Mouse (Mus musculus): Measurements from ENCODE around the gene Scel.

Gene Scel

GRCm38 (mm10) chr14:103509544-103509943 is 3.6 kb upstream of the Scel start:
- in situ Hi-C loops (cut with MboI, MseI): no loop called here

- in situ Hi-C loops (cut with MboI, MseI): no loop called here
These were observed 300 bp downstream of the Scel start for GRCm38 (mm10) chr14:103513473-103513811.

GRCm38 (mm10) chr14:103515419-103515818 is 2.3 kb downstream of the Scel start:
- in situ Hi-C loops (cut with MboI, MseI): no loop called here

GRCm38 (mm10) chr14:103526286-103526685 is 13.1 kb downstream of the Scel start:
- in situ Hi-C loops (cut with MboI, MseI): no loop called here

GRCm38 (mm10) chr14:103529733-103530367 is 16.7 kb downstream of the Scel start:
- in situ Hi-C loops (cut with MboI, MseI): no loop called here

- in situ Hi-C loops (cut with MboI, MseI): no loop called here
These were observed 18.7 kb downstream of the Scel start for GRCm38 (mm10) chr14:103531722-103532341.

GRCm38 (mm10) chr14:103535511-103536024 is 22.4 kb downstream of the Scel start:
- in situ Hi-C loops (cut with MboI, MseI): loop anchor here (5.0 kb wide), 1 partner anchor 523 kb away; no protein-coding TSS in a partner anchor

GRCm38 (mm10) chr14:103536334-103536733 is 23.2 kb downstream of the Scel start:
- in situ Hi-C loops (cut with MboI, MseI): loop anchor here (5.0 kb wide), 1 partner anchor 524 kb away; no protein-coding TSS in a partner anchor

- in situ Hi-C loops (cut with MboI, MseI): loop anchor here (5.0 kb wide), 1 partner anchor 525 kb away; no protein-coding TSS in a partner anchor
These were observed 24.4 kb downstream of the Scel start for GRCm38 (mm10) chr14:103537355-103538056.

GRCm38 (mm10) chr14:103539796-103540195 is 26.7 kb downstream of the Scel start:
- in situ Hi-C loops (cut with MboI, MseI): loop anchor here (5.0 kb wide), 1 partner anchor 527 kb away; no protein-coding TSS in a partner anchor

- in situ Hi-C loops (cut with MboI, MseI): no loop called here
These were observed 28.5 kb downstream of the Scel start for GRCm38 (mm10) chr14:103541679-103542078.

GRCm38 (mm10) chr14:103543304-103544079 is 30.4 kb downstream of the Scel start:
- in situ Hi-C loops (cut with MboI, MseI): no loop called here

GRCm38 (mm10) chr14:103545734-103546133 is 32.6 kb downstream of the Scel start:
- in situ Hi-C loops (cut with MboI, MseI): no loop called here

- in situ Hi-C loops (cut with MboI, MseI): no loop called here
These were observed 33.1 kb downstream of the Scel start for GRCm38 (mm10) chr14:103546246-103546645.

- in situ Hi-C loops (cut with MboI, MseI): no loop called here
These were observed 35.1 kb downstream of the Scel start for GRCm38 (mm10) chr14:103548220-103548619.

- in situ Hi-C loops (cut with MboI, MseI): loop anchor here (25.0 kb wide), 1 partner anchor 1287 kb away; no protein-coding TSS in a partner anchor
These were observed 37.3 kb downstream of the Scel start for GRCm38 (mm10) chr14:103550480-103550879.

- in situ Hi-C loops (cut with MboI, MseI): loop anchor here (25.0 kb wide), 1 partner anchor 1286 kb away; no protein-coding TSS in a partner anchor
These were observed 37.8 kb downstream of the Scel start for GRCm38 (mm10) chr14:103550921-103551320.

GRCm38 (mm10) chr14:103551921-103552320 is 38.8 kb downstream of the Scel start:
- in situ Hi-C loops (cut with MboI, MseI): loop anchor here (25.0 kb wide), 1 partner anchor 1285 kb away; no protein-coding TSS in a partner anchor

- in situ Hi-C loops (cut with MboI, MseI): loop anchor here (25.0 kb wide), 1 partner anchor 1285 kb away; no protein-coding TSS in a partner anchor
These were observed 39.2 kb downstream of the Scel start for GRCm38 (mm10) chr14:103552379-103552778.

- in situ Hi-C loops (cut with MboI, MseI): loop anchor here (5.0 to 25.0 kb wide), 2 partner anchors 126 to 1281 kb away; no protein-coding TSS in a partner anchor
These were observed 43.5 kb downstream of the Scel start for GRCm38 (mm10) chr14:103556609-103557008.

Data from regulatory T cell (primary cell).